Mouse (Mus musculus): ENCODE results near the gene Abhd16a. TPM values are rescaled to one million over a fixed set of nuclear protein-coding genes. Genes with fewer than 3 reads are reported as not detected.
A peak's percentile ranks its signal among the peaks of the same experiment; 100 is the strongest.

Abhd16a gene
- polyA plus RNA-seq, 1 experiment from 2014 or later, result 52.7 TPM

DNA sequence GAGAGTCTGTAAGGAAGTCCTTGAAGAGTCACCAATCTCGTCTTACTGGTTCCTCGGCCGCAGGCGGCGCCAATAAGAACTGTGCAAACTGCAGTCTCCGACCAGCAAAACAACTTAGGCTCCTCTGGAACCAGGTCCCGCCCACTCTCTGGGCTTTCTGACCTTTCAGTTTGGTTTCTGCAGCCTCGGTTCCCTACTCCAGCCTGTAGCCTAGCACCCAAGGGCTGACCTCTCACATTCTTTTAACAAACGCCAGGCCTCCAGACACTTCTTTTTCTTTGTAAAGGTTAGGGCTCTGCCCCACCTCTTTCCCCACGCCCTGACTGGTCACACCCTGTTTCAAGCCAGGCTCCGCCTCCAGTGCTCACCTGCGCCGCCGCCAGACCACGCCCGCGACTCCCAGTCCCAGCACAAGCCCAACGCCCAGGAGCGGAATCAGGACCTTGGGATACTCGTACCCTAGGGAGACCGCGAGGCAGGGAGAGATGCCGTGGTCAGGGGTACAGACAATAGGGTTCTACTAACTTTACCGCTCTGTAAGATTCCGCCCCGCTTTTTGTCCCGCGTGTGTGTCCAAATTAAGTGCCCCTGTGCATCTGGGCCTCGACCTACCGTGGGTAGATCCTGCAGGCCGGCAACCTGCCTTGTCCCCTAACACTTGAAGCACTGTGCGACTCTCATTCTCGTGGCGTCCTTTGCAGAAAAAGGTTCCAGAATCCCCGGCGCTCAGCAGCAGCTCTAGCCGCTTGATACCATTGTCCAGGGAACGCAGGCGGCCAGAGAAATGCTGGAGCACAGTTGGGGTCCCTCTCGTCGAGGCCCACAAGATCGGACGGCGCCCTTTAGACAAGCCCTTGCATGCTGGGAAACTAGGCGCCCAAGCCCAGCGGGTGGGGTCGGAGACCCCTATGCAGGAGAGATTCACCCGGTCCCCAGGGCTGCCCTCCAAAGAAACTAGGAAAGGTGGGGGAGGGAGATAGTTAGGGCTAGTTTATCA, 23.8 kb upstream of the Abhd16a start, which contains the start of gene Ly6g6c:
Gene Ly6g6c, plus strand, starts transcription at position 438 of the 997 bp plus-strand sequence.
- WGBS, result 1% methylated on average over 48 of the region's 48 CpGs
- H3K4me3 ChIP-seq, result peak within 1 kb of the TSS; percentile 50
- no peaks in the 10 kb centered on the region for H3K9me3 ChIP-seq
- DNase-seq (ENCODE audit: extremely low spot score, low spot score), result peak; percentile 50
- peak within 1 kb of the TSS; percentile 77 for H3K27ac ChIP-seq
- peaks cover 39% of the 10 kb centered on the region for H3K4me1 ChIP-seq
- peaks cover 84% of the 10 kb centered on the region for H3K27me3 ChIP-seq (ENCODE audit: poor library complexity, severe bottlenecking)
- peaks cover 32% of the 10 kb centered on the region for H3K36me3 ChIP-seq (replicated peaks)

DNA sequence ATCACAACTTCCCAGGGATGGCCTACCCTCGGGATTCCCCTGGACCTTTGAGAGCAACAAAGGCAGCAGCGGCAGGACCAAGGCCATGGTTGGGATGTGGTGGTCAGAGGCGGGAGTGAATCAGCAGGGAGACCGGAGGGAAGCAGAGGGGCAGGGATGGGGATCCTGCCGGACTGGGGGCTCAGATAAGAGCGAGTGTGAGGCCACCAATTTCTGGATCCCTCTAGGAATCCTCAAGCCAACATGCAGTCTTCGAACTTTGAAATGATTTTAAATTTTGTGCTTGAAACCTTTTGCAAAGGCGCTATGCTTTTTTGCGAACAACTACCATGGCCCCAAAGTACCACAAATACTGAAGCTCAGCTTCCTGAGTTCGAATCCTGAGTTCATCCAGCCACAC, 23.0 kb upstream of the Abhd16a start, which contains the start of gene Mpig6b:
Gene Mpig6b, minus strand, starts transcription at position 101 of the 400 bp plus-strand sequence.
- peak within 1 kb of the TSS; percentile 77 for H3K27ac ChIP-seq
- peak within 1 kb of the TSS; percentile 50 for H3K4me3 ChIP-seq
- H3K4me1 ChIP-seq, result peaks cover 31% of the 10 kb centered on the region
- H3K36me3 ChIP-seq (replicated peaks), result peaks cover 24% of the 10 kb centered on the region
- peaks cover 80% of the 10 kb centered on the region for H3K27me3 ChIP-seq (ENCODE audit: poor library complexity, severe bottlenecking)
- DNase-seq (ENCODE audit: extremely low spot score, low spot score), result no peak
- H3K9me3 ChIP-seq, result no peaks in the 10 kb centered on the region
- 44% methylated on average over 10 of the region's 10 CpGs for WGBS

DNA sequence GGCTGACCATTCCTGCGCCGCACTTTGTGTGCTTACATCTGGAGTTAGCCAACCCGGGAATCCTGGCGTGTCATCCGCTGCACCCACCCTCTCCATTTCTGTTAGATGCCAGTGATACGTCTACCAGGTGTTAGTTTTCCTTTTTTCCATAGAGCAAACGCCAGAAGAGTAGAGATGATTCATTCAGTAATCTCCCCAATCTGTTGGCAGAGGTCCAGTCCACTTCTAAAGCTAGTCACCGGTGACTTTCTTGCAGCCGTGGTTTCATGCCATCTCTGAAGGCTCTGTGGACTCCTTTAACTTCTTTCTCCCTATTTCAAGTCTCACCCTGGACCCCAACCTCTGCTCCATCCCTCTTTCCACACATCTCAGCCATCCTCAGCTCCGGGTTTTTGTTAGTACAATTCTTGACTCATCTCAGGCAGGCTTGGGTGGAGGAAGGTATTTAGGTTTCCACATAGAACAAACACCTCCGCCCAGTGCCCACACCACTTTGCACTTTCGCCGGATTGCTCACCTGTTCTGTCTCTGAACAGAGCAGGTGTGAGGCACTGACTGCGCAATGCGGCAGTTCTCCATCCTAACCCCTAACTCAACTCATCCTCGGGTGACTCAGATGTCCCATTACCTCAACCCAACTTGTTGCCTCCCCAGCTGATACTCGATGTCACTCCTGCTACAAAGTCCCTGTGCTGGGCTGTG, 20.7 kb upstream of the Abhd16a start:
- Histone ChIP-seq H3K27me3 (ENCODE audit: poor library complexity, severe bottlenecking) (peaks cover 64% of the 10 kb centered on the region), H3K36me3 (replicated peaks) (peaks cover 2% of the 10 kb centered on the region), H3K4me1 (peaks cover 24% of the 10 kb centered on the region), H3K9me3 (no peaks in the 10 kb centered on the region), H3K4me3 (no peak overlapping the region), H3K27ac (0 out of 2 replicates have a peak overlapping the region, but pooled peaks have one; percentile 6)
- WGBS, result 89% methylated on average over 17 of the region's 17 CpGs
- no peak for DNase-seq (ENCODE audit: extremely low spot score, low spot score)

DNA sequence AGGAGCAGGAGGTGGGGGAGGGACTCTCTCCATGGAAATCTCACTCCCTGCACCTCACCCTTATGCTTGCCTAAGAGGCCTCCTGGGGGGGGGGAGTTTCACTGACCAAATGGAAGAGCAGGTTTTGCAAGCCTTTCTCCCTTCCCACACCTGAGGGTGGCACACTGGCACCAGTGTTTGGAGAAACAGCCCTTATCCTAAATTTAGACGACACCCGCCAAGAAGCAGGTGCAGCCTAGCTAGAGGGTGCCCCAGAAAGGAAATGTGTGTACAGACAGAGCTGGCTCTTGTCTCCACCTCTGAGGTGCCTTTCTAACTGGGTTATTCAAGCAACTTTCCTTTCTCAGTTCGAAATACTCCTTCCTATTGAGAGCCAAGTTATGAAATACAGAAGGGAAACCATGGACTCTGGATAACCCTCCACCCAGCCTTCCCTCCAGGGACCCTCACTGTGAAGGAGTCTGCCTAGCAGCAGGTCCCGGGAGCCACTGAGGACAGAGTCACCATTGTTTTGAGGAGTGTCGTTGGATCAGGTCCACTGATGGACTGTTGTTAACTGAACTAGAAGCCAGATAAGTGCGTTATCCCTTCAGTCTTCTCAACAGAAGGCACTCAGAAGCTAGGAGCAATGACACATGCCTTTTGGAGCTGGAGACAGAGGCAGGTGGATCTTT, 18.4 kb upstream of the Abhd16a start:
- WGBS, result 65% methylated on average over 6 of the region's 6 CpGs
- Histone ChIP-seq H3K4me1 (peaks cover 8% of the 10 kb centered on the region), H3K4me3 (no peak overlapping the region; the same call in 1 of the 2 replicates), H3K36me3 (replicated peaks) (no peaks in the 10 kb centered on the region), H3K27ac (no peak overlapping the region), H3K27me3 (ENCODE audit: poor library complexity, severe bottlenecking) (peaks cover 41% of the 10 kb centered on the region), H3K9me3 (no peaks in the 10 kb centered on the region)
- no peak for DNase-seq (ENCODE audit: extremely low spot score, low spot score)

DNA sequence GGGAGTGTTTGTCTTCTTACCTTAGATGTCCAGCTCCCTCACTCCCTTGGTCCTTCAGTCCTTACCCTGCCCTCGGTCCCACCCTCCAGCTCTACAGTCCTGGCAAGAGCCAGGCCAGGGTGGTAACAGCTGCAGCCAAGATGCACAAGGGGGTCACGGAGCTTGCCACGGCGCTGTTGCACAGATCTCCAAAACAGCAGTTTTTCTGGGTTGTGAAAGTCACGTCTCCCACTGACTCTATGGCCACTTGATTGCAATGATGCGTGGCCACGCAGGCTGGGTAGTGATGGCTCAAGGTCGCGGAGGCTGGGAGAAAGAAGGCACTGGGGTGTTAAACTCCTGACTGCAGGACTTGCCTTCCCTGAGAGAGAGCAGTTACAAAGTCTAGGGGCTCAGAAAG, 17.6 kb upstream of the Abhd16a start:
- Histone ChIP-seq H3K27me3 (ENCODE audit: poor library complexity, severe bottlenecking) (peaks cover 33% of the 10 kb centered on the region), H3K36me3 (replicated peaks) (no peaks in the 10 kb centered on the region), H3K4me3 (no peak overlapping the region), H3K27ac (no peak overlapping the region), H3K4me1 (peaks cover 9% of the 10 kb centered on the region), H3K9me3 (no peaks in the 10 kb centered on the region)
- no peak for DNase-seq (ENCODE audit: extremely low spot score, low spot score)
- 89% methylated on average over 9 of the region's 9 CpGs for WGBS

DNA sequence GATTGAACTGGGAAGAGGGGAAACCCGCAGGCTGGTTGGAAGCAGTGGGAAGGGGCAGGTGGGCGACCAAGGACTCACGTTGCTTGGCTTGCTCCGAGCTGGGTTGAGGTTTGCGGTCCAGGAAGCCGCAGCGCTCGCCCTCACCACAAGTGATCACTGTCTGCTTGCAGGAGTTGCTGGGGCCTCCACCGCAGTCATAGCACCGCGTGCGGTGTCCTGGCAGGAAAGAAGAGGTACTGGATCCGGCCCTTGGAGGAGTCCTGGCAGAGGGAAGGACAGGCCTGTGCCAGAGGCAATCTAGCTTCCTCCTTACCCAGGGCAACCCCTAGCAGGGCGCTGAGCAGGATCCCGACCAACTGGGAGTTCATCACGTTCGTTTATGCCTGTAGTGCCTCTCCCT, 15.0 kb upstream of the Abhd16a start:
- H3K4me1 ChIP-seq, result peaks cover 28% of the 10 kb centered on the region
- WGBS, result 57% methylated on average over 17 of the region's 17 CpGs
- H3K9me3 ChIP-seq, result no peaks in the 10 kb centered on the region
- H3K27ac ChIP-seq, result 0 out of 2 replicates have a peak overlapping the region, but pooled peaks have one; percentile 9
- H3K36me3 ChIP-seq (replicated peaks), result no peaks in the 10 kb centered on the region
- no peak overlapping the region for H3K4me3 ChIP-seq
- no peak for DNase-seq (ENCODE audit: extremely low spot score, low spot score)
- H3K27me3 ChIP-seq (ENCODE audit: poor library complexity, severe bottlenecking), result peaks cover 30% of the 10 kb centered on the region

DNA sequence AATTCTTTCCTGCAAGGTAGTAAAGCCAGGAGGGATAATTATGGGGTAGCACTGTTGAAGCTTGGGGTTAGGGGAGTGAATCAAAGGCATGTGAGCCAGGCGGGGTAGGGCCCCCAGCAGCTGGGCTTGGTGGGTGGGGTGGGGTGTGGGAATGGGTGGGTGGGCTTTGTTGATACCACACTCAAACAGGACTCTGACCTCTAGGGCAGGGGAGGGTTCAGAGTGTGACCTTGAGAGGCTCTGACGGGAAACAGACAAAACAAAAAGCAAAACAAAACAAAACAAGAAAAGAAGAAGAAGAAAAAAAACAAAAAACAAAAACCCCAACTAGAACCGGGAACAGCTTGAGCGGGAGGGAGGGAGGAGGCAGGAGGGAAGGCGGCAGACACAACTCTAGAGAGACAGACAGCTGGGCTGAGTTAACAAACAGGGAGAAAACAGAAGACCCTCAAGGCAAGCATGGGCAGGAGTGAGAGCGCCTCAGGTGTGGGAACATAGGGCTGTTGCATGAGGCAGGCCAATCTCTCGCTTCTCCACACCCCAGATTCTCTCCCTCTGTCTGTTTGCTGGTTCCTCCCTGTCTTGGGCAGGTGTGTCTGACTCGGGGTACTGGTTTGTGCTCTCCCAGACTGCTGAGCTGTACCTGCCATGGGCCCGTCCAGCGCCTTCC, 12.4 kb upstream of the Abhd16a start, which contains the start of gene Ly6g6e:
Gene Ly6g6e, plus strand, starts transcription at position 396 of the 670 bp plus-strand sequence.
- peaks cover 37% of the 10 kb centered on the region for H3K27me3 ChIP-seq (ENCODE audit: poor library complexity, severe bottlenecking)
- H3K9me3 ChIP-seq, result no peaks in the 10 kb centered on the region
- peaks cover 33% of the 10 kb centered on the region for H3K4me1 ChIP-seq
- H3K4me3 ChIP-seq, result peak within 1 kb of the TSS; percentile 42
- WGBS, result 21% methylated on average over 10 of the region's 10 CpGs
- no peak for DNase-seq (ENCODE audit: extremely low spot score, low spot score)
- H3K27ac ChIP-seq, result peak within 1 kb of the TSS; percentile 81
- no peaks in the 10 kb centered on the region for H3K36me3 ChIP-seq (replicated peaks)

DNA sequence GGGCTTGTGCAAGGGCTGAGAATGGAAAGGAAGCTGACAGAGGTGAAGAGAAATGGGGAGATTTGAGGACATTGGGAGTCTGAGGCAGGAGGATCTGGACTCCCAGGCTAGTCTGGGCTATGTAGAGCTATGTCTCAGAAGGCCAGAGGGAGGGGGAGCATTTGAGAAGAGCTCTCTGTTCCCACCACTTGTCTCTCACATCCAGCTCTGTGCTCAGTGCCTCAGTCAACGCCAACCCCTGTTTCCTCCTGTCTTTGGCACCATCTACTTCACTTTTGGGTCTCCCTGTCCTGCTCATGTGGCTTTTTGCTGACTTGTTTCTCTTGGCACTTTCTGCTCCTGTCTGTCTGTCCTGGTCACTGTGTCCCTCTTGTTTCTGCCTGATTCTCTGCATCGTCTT, 11.8 kb upstream of the Abhd16a start:
- Histone ChIP-seq H3K4me3 (peak overlapping the region; percentile 42), H3K36me3 (replicated peaks) (no peaks in the 10 kb centered on the region), H3K4me1 (peaks cover 33% of the 10 kb centered on the region), H3K27ac (peak overlapping the region; percentile 81), H3K27me3 (ENCODE audit: poor library complexity, severe bottlenecking) (peaks cover 37% of the 10 kb centered on the region), H3K9me3 (no peaks in the 10 kb centered on the region)
- no peak for DNase-seq (ENCODE audit: extremely low spot score, low spot score)
- 51% methylated on average over 2 of the region's 2 CpGs for WGBS

DNA sequence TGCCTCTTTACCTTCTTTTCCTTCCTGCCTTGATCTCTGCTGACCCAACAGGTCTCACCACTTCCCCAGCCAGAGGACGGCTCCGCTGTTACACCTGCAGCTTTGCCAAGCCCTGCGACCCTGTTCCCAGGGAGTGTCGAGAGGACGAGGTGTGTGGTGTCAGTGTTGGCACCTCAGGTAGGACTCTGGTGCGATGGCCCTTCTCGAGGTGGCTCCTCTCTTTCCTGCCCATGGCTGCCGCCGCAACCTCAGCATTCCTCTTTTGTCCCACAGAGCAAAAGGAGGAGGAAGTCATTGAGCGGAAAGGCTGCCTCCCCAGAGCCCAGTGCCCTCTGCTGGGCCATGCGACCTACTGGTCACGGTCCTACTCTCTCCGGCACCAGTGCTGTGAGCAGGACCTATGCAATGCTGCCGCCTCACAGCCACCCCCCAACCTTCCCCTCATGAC, 11.3 kb upstream of the Abhd16a start, which contains the start of gene Ly6g6d:
Gene Ly6g6d, minus strand, starts transcription at position 280 of the 448 bp plus-strand sequence.
- H3K27me3 ChIP-seq (ENCODE audit: poor library complexity, severe bottlenecking), result peaks cover 37% of the 10 kb centered on the region
- peak within 1 kb of the TSS; percentile 81 for H3K27ac ChIP-seq
- no peaks in the 10 kb centered on the region for H3K36me3 ChIP-seq (replicated peaks)
- H3K4me1 ChIP-seq, result peaks cover 33% of the 10 kb centered on the region
- peak; percentile 38 for DNase-seq (ENCODE audit: extremely low spot score, low spot score)
- WGBS, result 10% methylated on average over 14 of the region's 14 CpGs
- H3K4me3 ChIP-seq, result peak within 1 kb of the TSS; percentile 42
- no peaks in the 10 kb centered on the region for H3K9me3 ChIP-seq

DNA sequence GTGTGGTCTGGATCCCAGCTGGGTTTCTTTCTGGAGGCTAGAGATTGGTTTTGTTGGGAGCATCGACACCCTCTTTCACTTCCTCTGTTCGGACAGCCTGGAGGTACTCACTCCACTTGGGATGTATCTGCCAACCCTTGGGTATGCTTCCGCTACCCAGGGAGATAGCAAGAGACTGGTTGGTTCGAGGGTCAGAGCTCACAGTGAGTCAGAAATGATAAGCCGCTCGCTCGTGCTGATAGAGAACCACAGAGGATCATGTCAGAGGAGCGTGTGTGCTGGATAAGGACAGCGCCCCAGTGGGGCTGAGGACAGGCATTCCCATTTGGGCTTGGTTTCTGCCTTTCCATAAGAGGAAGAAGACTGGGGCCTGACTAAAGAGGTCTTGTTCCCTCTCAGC, 9.3 kb upstream of the Abhd16a start:
- DNase-seq (ENCODE audit: extremely low spot score, low spot score), result no peak
- H3K4me3 ChIP-seq, result no peak overlapping the region
- H3K36me3 ChIP-seq (replicated peaks), result no peaks in the 10 kb centered on the region
- H3K4me1 ChIP-seq, result peaks cover 30% of the 10 kb centered on the region
- peaks cover 37% of the 10 kb centered on the region for H3K27me3 ChIP-seq (ENCODE audit: poor library complexity, severe bottlenecking)
- H3K9me3 ChIP-seq, result no peaks in the 10 kb centered on the region
- WGBS, result 80% methylated on average over 9 of the region's 9 CpGs
- H3K27ac ChIP-seq, result no peak overlapping the region

DNA sequence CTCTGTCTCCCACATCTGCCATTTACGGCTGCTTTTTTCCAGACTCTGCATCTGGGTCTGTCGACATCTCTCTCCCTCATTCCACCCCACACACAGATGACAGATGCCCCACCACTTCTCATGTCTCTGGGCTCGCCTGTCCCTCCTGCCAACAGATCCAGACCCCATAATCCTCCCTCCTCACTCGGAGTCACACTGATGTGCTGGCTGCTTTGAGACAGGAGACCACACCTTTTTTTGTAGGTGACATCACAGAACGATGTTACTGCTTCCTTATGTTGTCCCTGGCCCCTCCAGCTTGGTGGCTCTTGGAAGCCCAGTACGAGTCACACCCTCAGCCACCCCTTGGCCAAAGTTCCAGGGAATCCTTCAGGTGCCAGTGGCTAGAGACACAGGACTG, 8.8 kb upstream of the Abhd16a start:
- no peak overlapping the region for H3K4me3 ChIP-seq
- peaks cover 30% of the 10 kb centered on the region for H3K4me1 ChIP-seq
- WGBS, result 68% methylated on average over 6 of the region's 6 CpGs
- H3K9me3 ChIP-seq, result no peaks in the 10 kb centered on the region
- no peak overlapping the region for H3K27ac ChIP-seq
- DNase-seq (ENCODE audit: extremely low spot score, low spot score), result no peak
- H3K27me3 ChIP-seq (ENCODE audit: poor library complexity, severe bottlenecking), result peaks cover 37% of the 10 kb centered on the region
- H3K36me3 ChIP-seq (replicated peaks), result no peaks in the 10 kb centered on the region

Measured in forebrain, embryonic 10.5 days (tissue).